Mouse (Mus musculus) frontal cortex, postnatal 25 days (tissue): ENCODE results near the gene Rtp1.

Source experiments
- DNase-seq, 2 experiments: peaks; one replicate each; pipeline ENCODE4 v3.0.0; 2022; ENCODE audit warnings: low spot score in 2 of 2

Rtp1 gene

DNA sequence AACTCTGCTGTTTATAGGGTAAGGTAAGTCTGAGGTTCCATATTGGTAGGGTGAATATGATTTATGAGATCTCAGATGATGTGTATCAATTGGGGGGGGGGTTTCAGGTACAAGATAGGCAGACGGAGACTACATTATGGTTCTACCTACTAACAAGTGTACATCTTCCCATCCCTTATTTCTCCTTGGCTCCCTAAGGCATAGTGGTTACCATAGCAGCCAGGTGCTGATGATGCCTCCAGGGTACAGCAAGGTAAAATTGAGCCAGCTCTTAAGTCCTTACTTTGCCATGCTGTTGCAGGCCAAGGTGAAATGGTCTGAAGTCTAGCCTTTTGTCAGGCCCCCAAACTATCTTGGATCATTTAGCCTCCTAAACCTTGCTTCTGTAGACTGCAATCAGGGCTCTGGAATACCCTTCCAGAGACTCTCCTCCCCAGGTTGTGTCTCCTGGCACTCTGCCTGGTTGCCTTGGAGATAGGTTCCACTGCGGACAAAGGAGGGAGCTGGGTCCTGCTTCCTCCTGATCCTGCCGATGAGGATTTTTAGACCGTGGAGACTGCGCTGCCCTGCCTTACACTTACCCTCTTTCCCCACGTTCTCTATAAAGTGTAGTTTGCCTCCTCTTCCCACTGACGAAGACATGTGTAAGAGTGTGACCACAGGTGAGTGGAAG is at the start of gene Rtp1:
Gene Rtp1, plus strand, starts transcription at position 487 of the 673 bp plus-strand sequence.
- no peak for DNase-seq

DNA sequence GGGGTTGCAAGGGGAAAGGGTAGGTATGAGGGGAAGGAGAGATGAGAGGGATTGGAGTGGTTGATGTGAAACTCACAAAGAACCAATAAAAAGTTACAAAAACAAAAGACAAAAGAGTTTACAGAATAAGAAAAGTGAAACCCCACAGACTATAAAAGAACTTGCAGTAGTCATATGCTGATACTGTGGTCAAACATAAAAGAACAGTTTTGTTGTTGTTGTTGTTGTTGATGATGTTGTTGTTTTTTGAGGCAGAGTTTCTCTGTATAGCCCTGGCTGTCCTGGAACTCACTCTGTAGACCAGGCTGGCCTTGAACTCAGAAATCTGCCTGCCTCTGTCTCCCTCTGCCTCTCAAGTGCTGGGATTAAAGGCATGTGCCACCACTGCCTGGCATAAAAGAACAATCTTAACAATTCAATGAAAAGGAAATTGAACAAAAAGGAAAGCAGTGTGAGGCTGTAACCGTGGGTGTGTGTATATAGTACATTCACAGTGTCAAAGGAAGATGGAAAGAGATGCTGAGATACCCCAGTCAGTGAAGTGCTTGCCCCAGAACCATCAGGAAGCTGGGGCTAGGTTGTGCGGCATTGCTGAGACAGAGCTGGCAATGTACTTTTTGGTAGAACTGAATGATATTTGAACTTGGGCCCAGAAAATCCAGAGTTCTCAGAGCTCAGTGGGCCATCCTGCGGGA is 49.2 kb upstream of the Rtp1 start:
- DNase-seq, result no peak

DNA sequence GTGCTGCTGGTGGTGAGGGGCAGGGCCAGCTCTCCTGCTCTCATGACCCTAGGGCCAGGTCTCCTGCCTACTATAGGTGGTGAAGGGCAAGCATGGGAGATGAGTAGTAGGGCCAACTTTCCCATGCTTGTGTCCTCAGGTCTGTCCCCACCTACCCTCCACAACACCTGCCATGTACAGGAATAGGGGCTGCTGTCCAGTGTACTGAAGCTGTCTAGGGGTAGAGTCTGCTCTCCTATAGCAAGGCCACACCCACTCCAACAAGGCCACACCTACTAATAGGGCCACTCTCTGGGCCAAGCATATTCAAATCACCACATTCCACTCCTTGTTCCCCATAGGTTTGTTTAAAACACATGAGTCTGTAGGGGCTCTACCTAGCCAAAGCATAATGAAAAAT is 44.6 kb upstream of the Rtp1 start:
- no peak for DNase-seq

DNA sequence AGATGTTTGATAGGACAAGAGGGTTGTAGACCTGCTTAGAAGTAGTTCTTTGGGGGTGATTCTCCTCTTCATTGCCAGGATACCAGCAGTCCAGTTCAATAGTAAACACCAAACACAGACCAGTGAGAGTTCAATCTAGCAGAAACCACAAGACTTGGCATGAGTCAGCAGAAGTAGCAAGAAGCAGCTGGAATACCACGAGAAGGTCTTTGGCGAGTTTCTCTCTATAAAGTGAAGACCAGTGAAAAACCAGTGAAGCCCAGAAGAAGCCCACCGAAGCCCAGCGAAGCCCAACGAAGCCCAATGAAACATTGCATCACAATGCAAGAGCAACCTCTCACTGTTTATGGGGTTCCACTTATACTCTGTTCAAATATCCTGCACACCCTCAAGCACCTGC is 31.0 kb upstream of the Rtp1 start:
- DNase-seq, result no peak

DNA sequence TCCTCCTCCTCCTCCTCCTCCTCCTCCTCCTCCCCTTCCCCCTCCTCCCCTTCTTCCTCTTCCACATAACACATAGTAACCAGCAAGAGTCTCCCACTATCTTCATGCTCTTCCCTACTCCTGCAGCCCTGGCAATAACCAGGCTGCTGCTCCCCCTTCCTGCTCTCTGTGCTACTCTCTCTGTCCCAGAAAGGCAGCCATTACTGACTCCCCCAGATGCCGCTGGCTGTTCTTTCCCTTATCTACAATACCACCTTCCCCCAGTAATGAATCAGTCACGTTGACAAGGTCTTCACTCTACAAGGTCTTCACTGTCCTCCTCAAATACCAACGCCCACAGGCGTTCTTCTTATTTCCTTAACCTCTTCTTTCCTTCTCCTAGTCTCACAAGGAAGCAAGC is 27.5 kb upstream of the Rtp1 start:
- DNase-seq, result no peak

DNA sequence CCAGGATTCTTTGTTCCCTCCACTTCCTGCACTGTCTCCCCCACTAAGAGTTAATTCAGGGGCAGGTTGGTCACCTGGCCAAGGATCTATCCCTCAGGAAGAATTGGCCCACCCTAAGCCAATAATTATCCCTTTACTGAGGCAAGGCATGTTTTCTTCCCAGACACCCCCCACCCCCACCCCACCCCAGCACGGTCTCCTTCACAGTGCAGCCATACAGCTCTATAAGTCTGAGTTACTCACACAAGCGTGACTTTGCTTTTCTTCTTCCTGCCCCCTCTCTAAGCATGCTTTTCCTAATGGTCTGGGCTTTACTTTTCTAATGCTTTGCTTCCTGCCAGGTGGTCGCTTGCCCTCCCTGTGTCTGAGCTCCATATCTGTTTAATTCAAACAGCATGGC is 27.0 kb upstream of the Rtp1 start:
- DNase-seq, result no peak

DNA sequence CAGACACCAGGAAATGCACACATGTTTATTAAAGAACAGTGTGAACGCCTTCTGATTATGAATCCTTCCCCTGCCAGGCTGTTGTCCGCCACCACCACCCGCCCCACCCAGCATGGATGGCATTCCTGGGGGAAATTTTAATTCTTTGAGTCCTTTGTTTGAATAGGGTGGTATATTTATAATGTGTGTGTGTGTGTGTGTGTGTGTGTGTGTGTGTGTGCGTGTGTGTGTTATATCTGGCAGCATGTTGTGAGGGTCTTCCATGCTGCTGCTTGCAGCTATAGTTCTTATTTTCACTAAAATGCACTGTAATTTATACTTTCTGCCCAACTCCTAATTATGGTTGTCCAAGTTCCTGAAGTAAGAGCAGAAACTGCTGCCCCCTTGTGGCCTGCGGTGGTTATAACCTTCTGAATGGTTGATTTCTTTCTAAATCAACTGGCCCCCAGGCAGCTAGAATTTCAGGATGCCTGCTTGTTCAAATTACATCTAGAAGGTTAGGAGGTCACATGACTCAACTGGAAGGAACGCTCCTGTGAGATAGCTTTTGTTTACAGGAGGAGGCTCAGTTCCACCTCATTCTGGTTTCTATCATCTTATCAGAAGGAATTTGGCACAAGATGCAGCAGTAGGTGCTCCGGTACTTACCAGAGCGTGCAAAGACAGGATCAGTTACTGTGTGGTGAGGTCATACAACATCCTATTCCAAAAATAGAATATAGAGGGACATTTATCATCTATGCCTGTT is 25.8 kb upstream of the Rtp1 start:
- peak; percentile 72 to 74 for DNase-seq

DNA sequence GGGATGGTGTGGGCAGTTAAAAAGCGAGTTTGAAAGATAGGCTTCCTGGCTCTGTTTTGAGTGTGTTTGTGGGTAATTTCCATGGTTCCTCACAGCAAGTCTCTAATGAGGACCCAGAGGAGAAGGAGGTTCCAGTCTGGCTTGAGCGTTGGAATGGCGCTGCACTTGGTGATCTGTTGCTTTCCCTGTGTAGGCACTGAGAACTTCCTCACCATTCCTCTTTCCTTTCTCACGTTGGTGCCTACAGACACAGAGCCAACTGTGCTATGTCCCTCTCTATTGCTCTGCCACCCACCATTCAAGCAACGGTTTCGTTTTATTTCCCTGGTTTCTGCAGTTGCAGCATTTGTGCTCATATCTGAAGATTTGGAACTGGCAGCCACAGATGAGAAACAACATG is 16.0 kb upstream of the Rtp1 start:
- DNase-seq, result no peak

DNA sequence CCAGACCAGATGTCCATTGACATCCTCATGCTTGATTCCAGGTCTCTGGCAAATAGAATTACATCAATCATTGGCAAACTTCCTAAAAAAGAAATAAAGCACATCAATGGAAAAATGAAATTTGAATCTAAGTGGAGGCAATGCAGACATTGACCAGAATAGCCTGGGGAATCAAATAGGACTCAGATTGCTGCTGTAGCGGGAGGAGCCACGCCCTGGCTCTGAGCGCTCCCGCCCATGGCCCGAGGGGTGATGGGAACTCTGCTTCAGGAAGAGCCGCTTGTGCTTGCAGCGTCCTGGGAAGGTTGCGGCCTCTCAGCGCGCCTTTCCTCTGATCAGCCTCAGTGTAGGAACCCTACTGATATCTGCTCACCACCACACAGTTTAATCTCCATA is 12.7 kb upstream of the Rtp1 start:
- DNase-seq, result no peak

DNA sequence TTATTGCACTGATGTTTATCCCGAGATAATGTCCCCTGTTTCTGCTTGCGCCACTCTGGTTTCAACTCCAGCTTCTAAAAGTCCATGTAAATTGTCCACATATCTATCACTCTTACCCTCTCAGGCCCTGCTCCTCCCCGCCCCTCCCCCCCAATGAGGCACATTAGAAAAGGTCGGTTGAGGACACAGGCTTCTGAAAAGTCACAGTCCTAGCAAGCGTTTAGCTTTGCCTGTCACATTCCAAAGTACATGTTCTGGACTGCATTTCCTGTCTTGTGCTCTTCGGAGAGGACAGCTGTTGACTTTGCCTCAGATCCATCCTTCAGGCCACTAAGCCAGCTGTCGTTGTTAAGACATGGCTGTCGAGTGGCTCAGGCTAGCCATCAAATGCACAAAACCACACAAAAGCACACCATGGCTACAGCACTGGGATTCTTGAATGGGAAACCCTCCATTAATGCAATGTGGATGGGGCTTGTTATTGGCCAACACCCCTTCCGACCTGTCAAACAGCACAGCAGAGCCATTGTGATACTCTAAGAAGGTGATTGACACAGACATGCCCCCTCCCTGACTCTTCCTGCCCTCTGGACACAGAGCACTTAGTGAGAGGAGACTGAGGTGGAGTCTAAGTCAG is 12.2 kb upstream of the Rtp1 start:
- no peak for DNase-seq

DNA sequence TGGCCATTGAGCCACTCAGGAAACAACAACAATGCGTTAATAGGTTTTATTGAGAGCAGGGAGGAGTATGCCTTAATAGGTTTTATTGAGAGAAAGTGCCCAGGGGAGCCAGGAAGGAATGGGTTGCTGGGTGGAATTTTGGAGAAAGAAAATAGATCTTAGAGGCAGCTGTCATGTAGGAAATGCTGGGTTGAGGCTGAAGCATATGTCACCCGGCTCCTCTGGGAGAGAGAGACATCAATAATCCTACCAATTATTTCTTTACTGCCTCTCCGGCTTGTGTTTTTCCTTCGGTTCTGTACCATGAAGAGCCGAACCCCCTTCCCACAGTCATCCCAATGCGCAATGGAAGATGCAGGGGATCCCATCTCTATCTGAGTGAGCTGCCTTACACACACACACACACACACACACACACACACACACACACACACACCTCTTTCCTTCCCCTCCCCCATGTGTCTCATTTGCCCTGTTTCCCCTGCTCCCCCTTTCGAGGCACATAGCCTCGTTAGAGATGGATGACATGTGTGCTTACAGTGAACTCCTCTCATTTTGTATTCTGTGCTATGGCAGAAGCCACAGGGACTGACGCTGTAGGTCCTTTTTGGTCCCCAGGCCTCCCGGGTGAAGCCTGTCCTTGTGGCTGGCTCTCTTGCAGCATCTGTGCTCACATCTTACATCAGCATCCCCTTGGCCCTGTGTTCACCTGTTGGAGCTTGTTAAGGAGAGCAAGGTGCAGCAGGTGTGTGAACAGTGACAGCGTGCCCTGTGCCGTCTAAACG is 11.3 kb upstream of the Rtp1 start:
- DNase-seq, result no peak

DNA sequence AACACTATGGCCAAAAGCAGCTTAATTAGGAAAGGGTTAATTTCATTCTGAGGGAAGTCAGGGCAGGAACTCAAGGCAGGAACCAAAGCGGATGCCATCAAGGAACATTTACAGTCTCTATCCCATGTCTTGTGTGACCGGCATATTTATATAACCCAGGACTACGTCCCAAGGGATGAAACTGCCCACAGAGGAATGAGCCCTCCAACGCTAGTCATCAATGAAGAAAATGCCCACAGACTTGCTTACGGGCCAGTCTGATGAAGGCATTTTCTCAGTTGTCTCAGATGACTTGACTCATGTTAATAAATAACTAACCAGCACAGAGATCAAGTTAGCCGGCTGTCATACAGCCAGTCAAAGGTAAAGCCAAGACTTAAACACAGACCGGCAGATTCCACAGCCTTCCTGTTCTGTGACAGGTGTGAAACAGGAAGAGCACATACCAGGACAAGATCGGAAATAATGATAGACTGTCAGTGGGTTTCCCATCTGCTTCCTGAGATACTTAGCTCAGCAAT is 9.3 kb upstream of the Rtp1 start:
- no peak for DNase-seq

DNA sequence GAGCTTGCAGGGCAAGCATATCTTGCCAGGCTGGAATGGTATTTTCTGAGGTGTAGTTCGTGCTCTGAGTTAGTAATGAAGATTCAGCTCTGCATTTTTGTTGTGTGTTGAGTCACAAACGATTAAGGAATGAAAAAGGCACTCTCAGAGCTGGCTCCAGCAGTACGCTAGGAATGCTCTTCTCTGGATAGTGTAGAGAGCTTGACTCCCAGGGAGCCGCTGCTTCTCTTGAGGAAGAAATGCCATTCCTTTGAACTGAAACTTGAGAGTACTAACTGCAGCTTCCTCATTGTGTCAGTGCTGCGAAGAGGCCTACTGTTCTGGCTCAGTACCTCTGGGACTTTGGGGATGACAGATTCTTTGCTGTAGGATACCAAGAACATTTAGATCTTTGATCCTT is 5.1 kb upstream of the Rtp1 start:
- DNase-seq, result no peak

DNA sequence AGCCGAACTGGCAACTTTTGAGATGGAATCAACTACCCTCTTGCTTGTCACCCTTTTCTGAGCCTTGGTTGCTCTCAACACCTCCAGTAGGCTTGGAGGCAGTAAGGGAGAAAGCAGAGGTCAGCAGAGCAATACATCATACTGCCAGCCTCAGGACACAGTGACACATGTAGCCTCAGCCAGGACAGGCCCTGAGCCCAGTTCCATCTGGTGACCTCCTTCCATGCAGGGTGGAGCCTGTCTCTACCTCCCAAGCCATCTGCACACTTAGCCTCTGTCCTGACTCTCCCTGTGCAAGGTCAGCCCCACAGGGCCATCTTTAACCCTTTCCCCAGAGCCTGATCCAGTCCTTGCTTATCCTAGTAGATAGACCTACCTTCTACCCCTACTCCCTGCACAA is 1.2 kb upstream of the Rtp1 start:
- no peak for DNase-seq

DNA sequence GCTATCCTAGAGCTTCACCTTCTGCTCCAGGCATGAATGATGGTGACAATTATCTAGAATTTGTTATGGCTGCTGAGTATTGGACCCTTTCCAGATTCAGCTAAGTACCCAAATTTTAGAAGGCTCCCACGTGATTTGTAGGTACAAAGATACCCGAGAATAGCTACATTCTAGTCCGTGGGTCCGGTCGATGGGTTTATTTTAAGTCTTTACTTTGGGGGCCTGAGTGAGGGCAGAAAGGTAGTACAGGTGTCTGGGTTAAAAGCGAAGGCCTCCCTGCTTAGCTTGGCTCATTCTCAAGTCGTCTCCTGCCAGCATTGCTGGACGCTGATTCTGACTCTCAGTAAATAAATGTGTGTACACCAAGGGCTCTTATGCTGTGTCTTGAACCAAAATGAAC is 1.1 kb downstream of the Rtp1 start:
- no peak for DNase-seq

DNA sequence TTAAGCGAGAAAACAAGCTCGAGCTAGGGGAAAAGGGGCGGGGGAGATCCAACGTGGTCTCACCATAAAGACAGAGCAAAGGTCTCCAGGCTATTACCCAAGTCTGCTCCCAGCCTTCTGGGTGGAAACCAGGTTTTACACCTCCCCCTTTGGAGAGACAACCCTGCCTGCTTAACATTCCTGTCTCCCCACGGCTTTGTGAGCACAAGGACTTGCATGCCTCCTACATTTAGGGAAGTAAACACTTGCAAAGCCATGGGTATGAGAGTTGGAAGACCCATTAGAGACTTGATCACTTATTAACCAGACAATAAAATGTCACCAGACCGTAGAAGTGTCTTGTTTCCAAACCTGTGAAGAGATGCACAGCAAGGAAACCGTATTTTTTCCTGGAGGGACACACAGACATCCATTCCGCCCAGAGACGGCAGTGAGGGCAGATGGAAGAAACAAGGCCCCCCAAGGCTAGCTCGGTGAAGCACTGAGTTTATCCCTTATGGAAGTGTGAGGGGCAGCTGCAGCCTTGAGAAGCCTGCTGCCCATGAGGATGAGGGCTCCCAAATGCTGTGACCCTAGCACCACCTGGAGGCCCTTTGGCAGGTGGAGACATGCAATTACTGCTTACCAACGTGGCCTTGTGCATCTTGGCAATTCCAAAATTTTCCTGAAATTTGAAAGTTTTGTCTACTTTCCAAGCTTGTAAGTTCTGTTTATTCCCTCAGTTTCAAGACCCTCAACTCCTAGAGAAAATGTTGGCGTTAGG is 8.7 kb downstream of the Rtp1 start:
- no peak for DNase-seq

DNA sequence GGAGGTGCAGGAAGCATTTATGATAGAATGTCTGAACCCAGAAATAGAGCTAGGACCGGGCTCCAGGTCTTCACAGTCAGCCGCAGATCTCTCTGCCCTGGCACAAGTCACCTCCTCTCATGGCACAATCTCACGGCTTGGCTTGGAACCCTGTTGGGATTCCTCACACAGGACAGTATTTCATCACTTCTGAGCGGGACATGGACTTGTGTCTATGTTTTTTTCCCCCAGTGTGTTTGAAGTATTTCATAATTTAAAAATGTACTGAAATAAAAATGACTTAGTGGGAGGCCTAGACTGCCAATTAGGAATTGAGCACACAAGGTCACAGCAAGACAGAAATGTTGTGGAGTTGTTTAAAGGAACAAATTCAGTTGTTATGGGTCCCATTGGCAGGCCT is 15.3 kb downstream of the Rtp1 start:
- no peak for DNase-seq

DNA sequence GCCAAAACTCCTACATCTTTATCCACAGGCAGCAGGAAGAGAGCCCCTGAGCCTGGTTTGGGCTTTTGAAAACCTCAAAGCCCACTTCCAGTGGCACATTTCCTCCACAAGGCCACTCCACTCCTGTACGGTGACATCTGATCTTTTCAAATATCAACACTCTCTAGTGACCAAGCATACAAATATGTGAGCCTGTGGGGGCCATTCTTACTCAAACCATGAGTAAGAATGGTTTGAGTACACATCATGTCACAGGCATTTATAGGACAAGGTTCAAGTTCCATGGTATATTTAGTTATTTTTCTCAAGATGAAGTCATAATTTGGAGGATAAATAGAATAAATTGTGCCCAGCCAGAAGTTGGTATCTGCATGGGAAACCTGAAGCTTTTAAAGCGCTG is 21.0 kb downstream of the Rtp1 start:
- DNase-seq, result no peak

DNA sequence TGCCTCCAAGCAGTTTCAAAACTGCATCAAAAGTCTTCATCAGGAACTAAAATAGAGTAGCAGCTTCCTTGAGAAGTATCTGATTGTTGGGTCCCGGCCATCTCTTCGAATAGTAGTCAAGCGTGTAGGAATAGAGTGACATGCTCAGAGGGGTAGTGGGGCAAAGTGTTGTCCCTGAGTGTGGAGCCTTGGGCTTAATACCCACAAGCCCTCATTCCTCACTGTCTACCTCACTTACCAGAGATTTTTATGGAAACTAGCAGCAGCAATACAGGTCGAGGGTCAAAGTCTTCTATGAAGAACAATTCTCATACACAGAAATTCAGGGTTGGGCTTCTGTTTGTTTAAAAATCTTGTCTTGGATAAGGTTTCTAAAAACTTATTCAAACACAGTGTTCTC is 21.9 kb downstream of the Rtp1 start:
- DNase-seq, result no peak

DNA sequence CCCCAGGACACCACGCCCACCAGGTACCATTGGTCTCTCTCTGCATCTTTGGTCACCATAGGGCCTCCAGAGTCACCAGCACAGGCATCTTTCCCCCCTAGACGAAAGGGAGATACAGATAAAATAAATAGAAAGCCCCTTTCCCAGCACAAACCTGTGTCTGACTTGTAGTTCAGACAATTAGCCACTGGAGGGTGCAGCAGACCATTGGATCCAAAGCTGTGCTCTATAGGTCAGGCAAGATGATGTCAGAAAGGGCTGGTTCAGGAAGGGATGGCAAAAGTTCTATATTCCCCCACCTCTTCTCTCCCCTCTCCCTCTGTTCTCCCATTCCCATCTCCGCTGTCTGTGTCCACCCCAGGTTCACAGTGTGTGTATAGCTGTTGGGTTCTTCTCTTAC is 23.5 kb downstream of the Rtp1 start:
- DNase-seq, result peak; percentile 52 to 56

DNA sequence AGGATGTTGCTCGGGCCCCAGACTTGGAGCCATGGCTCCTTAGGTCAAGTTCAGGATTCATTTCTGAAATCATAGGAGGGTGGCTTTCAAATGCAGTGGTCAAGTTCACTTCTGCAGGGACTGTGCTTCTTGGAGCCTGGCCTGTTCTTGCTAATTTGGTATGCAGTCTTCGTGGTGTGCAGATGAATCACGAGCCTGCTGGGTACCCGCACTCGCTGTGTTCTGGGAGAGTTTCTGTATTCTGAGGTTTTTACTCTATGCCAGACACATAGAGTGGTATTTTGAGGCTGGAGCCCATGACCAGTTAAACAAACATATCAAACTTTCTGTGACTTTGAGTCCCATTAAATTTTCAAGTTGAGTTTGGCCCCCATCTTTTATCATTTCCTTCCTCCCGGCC is 25.4 kb downstream of the Rtp1 start:
- DNase-seq, result no peak
